Mouse (Mus musculus) erythroblast, embryonic 14.5 days (primary cell): ENCODE results near the gene Rnf220. TPM values are rescaled to one million over a fixed set of nuclear protein-coding genes. Genes with fewer than 3 reads are reported as not detected.

Experiments used
- H3K27me3 ChIP-seq: 2 replicates; pipeline ENCODE4 v1.6.1; 2012; ENCODE audit warnings: inconsistent platforms; ENCODE audit not compliant: control insufficient read depth
- H3K36me3 ChIP-seq: 2 replicates; pipeline ENCODE4 v1.6.1; 2012; ENCODE audit warnings: mild to moderate bottlenecking, inconsistent platforms; ENCODE audit not compliant: control insufficient read depth
- H3K4me1 ChIP-seq: 2 replicates; pipeline ENCODE4 v1.6.1; 2012; ENCODE audit warnings: inconsistent platforms; ENCODE audit not compliant: control insufficient read depth
- H3K4me3 ChIP-seq: replicated peaks from 2 replicates; pipeline ENCODE3; 2012; ENCODE audit warnings: moderate library complexity, mild to moderate bottlenecking, inconsistent platforms
- H3K9me3 ChIP-seq: 2 replicates; pipeline ENCODE4 v1.6.1; 2012; ENCODE audit warnings: low read length, inconsistent platforms, mixed read lengths; ENCODE audit not compliant: control insufficient read depth
- GATA1 ChIP-seq: IDR thresholded peaks from 2 replicates; pipeline ENCODE4 v1.6.1; 2012; ENCODE audit warnings: low read length, inconsistent platforms, mixed read lengths
- TAL1 ChIP-seq: IDR thresholded peaks from 3 replicates; pipeline ENCODE4 v1.6.1; 2012; ENCODE audit warnings: low read length, inconsistent platforms, mixed read lengths
- polyA plus RNA-seq: library from polyadenylated mRNA; stranded (reverse); fragments of >175 nt; gene quantifications from 2 replicates; pipeline ENCODE4 v1.2.3, GENCODE M21; 2012

Rnf220 gene
- polyA plus RNA-seq, 1 experiment = 5.1 TPM

DNA sequence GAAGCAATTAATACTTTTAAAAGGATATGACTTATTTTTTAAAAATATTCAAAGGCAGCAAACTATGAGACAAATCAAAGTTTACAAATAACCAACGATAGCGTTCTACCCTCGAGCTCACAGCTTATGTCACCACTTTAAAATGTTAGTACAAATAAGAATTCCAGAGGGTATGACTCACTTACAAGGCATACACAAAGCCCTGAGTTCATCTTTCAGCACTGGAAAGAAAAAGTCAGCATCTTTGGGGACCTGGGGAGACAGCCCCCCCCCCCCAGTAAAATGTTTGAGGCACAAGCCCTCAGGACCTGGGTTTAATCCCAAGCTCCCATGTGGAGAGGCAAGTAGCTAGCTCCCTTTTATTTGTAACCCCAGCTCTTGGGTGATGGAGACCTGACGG, 27.4 kb downstream of the Rnf220 start:
- Histone ChIP-seq H3K9me3 (no peaks in the 10 kb centered on the region), H3K36me3 (no peaks in the 10 kb centered on the region), H3K4me1 (peaks cover 25% of the 10 kb centered on the region), H3K27me3 (no peaks in the 10 kb centered on the region; the same call in 1 of the 2 replicates), H3K4me3 (no peak overlapping the region)
- TF ChIP-seq TAL1 = no peak

DNA sequence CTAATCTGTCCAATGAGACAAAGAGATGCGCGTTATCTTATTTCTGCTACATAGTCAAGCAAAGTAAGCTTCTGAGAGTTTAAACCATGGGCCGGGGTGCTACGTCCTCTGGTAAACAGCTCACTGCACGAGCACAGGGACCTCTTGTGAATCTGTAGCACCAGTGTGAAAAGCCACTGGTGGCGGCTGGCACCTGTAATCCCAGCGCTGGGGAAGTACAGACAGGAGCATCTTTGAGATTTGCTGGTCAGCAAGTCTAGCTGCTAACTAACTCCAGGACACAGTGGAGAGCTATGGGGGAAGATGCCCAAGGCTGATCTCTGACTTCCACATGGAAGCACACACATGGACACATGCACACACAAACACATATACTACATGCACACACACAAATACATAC, 28.9 kb downstream of the Rnf220 start:
- no peak for TF ChIP-seq GATA1
- no peak for TF ChIP-seq TAL1
- peaks cover 9% of the 10 kb centered on the region for H3K4me1 ChIP-seq
- H3K27me3 ChIP-seq = no peaks in the 10 kb centered on the region
- no peaks in the 10 kb centered on the region for H3K9me3 ChIP-seq
- H3K4me3 ChIP-seq = no peak overlapping the region
- H3K36me3 ChIP-seq = no peaks in the 10 kb centered on the region

DNA sequence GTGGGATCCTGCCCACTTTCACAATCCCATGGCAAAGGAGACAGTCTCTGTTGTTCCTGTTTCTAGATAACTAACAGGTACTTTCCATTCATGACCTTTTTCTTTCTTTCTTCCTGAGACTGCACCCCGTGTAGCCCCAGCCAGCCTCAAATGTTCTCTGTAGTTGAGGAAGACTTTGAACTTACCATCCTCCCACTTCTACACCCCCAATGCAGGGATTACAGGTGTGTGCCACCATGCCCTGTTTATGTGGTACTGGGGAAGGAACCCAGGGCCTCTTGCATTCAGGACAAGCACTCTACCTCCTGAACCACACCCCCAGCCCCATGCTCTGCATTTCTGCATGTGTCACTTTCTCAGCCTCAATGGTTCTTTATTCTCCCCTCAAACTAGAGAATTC, 47.7 kb downstream of the Rnf220 start:
- Histone ChIP-seq H3K4me3 (no peak overlapping the region), H3K9me3 (no peaks in the 10 kb centered on the region), H3K4me1 (peaks cover 2% of the 10 kb centered on the region; the same call in 1 of the 2 replicates), H3K36me3 (no peaks in the 10 kb centered on the region), H3K27me3 (peaks cover 8% of the 10 kb centered on the region)
- no peak for TF ChIP-seq GATA1
- TF ChIP-seq TAL1 = no peak

DNA sequence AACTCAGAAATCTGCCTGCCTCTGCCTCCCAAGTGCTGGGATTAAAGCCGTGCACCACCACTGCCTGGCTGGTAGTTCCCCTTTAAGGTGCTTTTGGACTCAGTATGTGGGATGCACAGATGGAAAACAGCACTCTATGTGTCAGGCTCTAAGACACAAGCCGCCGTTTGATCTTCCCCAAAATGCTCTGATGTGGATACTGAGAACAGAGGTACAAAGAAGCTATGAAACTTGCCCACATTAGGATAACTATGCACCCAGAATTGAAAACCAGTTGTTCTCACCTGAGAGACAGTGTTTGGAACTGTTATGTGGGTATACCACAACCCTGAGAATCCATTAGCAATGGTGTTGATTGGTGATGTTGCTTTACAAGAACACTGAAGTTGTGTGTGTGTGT, 48.9 kb downstream of the Rnf220 start:
- Histone ChIP-seq H3K36me3 (no peaks in the 10 kb centered on the region), H3K9me3 (no peaks in the 10 kb centered on the region), H3K4me3 (no peak overlapping the region), H3K4me1 (peaks cover 2% of the 10 kb centered on the region; the same call in 1 of the 2 replicates), H3K27me3 (peaks cover 8% of the 10 kb centered on the region)
- TF ChIP-seq TAL1 (no peak), GATA1 (no peak)

DNA sequence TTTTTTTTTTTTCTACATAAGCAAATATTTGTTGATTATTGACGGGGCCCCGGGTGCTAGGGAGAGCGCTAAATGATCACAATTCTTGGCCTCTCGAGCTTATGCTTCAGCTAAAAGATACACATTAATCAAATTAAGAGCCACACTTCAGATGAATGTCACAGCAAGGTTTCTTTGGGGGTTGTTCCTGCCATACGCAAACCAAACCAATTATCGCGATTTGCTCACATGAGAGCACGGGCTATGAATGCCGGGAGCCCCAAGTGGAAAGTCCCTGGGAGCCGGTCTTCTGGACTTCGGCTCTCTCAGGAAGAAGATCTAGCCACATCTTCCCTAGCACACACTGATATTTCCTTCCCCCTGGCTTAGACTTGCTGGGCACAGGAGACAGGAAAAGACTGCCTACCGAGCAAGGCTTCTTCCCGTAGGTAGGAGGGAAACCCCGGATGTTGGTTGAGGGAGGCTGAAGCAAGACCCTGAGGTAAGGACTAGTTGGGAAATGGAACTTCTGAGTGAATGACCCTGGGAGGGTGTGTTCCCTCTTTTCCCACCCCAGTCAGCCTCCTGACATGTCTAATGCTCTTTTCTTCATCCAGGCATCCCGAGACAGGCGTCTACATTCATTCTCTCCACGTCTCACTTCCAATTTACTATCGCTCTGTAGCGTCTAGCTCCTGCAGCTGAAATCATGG, 51.2 kb downstream of the Rnf220 start:
- TF ChIP-seq GATA1 (no peak), TAL1 (no peak)
- Histone ChIP-seq H3K4me1 (peaks cover 2% of the 10 kb centered on the region; the same call in 1 of the 2 replicates), H3K9me3 (no peaks in the 10 kb centered on the region), H3K4me3 (no peak overlapping the region), H3K27me3 (peaks cover 13% of the 10 kb centered on the region), H3K36me3 (no peaks in the 10 kb centered on the region)

DNA sequence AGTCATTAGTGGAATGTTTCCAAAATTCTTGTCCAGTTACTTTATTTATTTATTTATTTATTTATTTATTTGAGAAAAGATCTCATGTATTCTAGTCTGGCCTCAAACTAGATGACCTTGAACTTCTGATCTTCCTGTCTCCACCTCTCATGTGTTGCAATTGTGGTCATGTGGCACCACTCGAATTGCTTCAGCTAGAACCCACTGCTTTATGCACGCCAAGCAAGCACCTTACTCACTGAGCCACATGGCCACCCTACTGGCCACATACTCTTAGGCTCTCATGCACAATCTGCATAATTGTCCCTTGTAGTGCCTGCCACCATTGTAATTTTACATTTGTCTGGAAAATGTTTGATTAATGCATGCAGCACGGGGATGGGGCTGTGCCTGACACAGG, 57.9 kb downstream of the Rnf220 start:
- H3K36me3 ChIP-seq = no peaks in the 10 kb centered on the region
- no peak for TF ChIP-seq TAL1
- no peak for TF ChIP-seq GATA1
- no peaks in the 10 kb centered on the region for H3K9me3 ChIP-seq
- H3K27me3 ChIP-seq = peaks cover 9% of the 10 kb centered on the region
- no peaks in the 10 kb centered on the region for H3K4me1 ChIP-seq
- no peak overlapping the region for H3K4me3 ChIP-seq

DNA sequence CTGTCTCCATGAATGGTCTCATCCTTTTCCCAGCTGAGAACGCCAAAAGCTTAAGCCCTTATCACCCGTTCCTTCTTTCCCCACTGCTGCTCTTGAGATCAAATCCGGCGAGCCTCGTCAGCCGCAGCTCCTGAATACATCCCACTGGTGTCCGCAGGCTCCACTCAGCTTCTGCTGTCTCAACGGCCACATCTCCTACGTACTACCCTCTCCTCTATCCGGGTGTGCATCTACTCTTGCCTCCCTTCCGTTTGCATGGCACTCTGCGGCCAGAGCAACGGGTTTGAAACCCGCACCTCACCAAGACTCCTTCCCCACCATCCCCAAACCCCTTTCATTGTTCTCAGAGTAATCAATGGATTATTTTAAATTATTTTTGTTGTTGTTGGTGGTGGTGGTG, 58.8 kb downstream of the Rnf220 start:
- no peaks in the 10 kb centered on the region for H3K4me1 ChIP-seq
- H3K4me3 ChIP-seq = no peak overlapping the region
- H3K36me3 ChIP-seq = no peaks in the 10 kb centered on the region
- no peaks in the 10 kb centered on the region for H3K9me3 ChIP-seq
- H3K27me3 ChIP-seq = peaks cover 9% of the 10 kb centered on the region
- TF ChIP-seq TAL1 (no peak), GATA1 (no peak)

DNA sequence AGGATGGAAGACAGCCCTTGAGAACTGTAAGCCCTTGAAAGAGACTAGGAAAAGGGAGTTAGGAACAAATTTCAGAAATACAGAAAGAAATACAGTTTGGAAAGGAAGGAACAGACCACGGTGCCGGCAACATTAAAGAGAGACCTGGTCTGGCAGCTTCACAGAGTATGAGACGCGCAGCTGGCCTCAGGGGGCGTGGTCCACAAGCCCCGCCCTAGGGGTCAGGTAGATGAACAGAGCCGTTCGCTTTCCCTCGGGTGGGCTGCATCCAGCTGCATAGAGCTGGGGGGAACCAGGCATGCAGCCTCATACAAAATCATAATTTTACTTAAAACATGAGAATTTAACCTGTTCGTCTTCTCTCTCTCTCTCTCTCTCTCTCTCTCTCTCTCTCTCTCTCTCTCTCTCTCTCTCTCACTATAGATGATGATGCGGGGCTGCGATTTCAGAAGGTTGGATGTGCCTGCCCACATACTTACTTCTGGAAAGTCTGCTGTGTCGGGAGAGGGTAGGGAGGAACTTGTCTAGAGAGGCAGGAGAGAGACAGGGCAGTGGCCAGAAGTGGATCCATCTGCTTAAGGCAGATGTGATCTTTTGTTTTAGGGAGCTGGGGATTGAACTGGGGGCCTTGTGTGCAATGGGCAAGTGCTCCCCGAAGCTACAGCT, 59.7 kb downstream of the Rnf220 start:
- Histone ChIP-seq H3K36me3 (no peaks in the 10 kb centered on the region), H3K27me3 (peaks cover 7% of the 10 kb centered on the region), H3K4me1 (no peaks in the 10 kb centered on the region), H3K9me3 (no peaks in the 10 kb centered on the region), H3K4me3 (no peak overlapping the region)
- TF ChIP-seq TAL1 = no peak
- TF ChIP-seq GATA1 = no peak

DNA sequence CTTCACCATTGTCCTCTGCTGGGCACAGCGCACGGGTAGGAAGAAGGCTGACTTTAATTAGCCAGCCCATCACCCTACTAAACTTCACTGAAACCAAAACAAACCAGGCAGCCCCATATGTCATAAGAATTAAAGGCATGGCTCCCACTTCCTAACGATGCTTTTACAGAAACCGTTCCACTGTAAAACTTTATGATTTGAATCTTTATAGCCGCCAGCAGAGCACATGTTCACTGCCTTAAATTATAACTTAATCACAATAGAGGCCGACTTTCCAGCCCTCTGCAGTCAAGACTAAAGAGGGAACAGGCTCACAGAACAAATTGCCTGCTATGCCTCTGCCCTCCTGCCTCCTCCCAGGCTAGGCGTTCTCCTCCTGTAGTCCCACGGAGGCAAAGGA, 62.5 kb downstream of the Rnf220 start:
- H3K4me3 ChIP-seq = no peak overlapping the region
- H3K27me3 ChIP-seq = peaks cover 9% of the 10 kb centered on the region
- no peaks in the 10 kb centered on the region for H3K4me1 ChIP-seq
- TF ChIP-seq TAL1 (no peak), GATA1 (no peak)
- no peaks in the 10 kb centered on the region for H3K36me3 ChIP-seq
- no peaks in the 10 kb centered on the region for H3K9me3 ChIP-seq

DNA sequence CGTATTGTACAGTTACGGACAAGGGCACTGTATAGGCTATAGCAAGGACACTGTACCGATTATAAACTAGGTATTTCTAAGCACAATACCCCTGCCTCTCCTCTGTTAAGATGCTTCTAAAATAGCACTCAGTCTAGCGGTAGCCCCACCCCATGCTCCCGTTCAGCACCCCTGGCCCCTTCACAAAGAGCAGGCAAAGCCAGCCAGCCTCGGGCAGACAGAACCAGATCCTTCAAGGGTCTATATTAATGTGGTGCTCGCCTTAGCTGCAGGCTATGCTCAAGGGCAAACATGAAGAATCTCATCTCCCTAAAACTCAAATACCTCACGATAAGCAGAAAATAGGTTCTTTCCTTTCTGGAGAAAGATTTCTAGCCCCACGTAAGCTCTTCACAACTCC, 67.2 kb downstream of the Rnf220 start:
- no peak for TF ChIP-seq TAL1
- Histone ChIP-seq H3K4me3 (no peak overlapping the region), H3K4me1 (peaks cover 4% of the 10 kb centered on the region), H3K9me3 (no peaks in the 10 kb centered on the region), H3K36me3 (no peaks in the 10 kb centered on the region), H3K27me3 (peaks cover 9% of the 10 kb centered on the region)
